Mouse (Mus musculus): ENCODE results near the gene Ssna1. TPM values are rescaled to one million over a fixed set of nuclear protein-coding genes. Genes with fewer than 3 reads are reported as not detected.

The Ssna1 gene
- polyA plus RNA-seq (2012; fragmentation: generic; extraction: Trizol), result 100 to 1,000 TPM; 140 to 186 TPM

DNA sequence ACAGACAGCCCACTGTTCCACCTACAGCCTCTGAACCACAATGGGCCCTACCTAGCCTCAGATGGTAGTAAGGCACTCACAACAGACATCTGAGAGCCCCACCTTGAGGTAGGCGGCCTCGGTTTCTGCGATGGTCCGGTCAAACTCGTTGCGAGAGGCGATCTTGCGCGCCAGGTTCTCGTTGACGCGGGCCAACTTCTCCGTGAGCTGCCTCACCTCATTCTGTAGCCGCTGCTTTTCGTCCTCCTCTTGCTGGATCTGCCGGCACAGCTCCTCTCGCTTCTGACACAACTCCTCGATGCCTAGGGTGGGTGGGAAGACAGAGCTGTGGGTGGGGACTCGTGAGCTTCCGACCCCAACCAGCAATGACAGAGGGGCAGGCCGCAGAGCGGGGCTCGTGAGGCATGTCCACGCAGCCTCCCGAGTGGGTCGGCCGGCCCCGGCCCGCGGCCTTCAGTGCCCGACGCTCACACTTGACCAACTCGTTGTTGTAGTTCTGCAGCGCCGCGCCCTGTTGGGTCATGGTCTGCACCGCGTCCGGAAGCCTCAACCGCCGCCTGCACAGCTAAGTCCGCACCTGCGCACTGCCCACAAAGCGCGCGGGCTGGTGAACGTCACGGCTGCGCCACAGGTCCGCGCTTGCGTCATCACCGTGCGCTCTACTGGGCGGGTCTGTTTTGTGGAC, at the start of gene Ssna1, which contains the start of gene Anapc2:
Ssna1 (minus strand) TSS at position 612 of the 685 bp plus-strand sequence.
Anapc2 (plus strand) TSS at position 652 of the 685 bp plus-strand sequence.

DNA sequence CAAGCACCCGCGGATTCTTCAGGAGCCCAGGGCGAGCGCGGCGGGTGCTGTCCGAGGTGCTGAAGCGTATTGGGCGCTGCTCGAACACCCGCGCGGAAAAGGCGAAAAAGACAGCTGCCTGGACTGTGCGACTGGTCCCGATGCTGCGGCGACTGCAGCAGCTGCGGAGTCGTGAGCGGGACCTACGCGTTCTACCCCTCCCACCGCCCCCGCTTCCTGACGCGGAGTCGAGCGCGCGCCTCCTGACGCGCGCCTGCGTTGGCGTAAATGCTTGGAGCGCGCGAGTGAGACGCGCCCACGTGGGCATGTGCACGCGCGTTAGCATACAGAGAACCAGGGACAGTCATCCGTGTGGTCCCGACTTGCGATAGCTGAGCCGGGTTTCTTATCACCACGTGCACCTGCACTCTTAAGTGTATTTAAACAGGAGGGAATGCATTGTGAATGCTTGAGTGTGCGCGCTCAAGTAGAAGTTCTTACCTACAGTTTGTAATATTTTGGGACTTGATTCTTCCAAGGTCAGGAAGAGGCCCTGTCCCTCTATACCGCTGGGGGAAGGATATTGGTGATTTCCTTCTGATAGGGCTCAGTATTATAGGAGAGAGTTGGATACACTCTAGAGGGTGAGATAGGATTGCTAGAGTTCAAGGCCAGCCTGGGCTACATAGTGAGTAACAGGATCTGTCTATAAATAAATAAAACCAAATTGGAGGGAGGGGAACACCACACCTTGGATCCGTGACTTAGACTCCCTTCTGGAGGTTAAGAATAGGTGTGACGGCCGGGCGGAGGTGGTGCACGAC, 46.9 kb upstream of the Ssna1 start, which contains the start of gene Grin1:
Grin1 (minus strand) TSS at position 217 of the 803 bp plus-strand sequence.

DNA sequence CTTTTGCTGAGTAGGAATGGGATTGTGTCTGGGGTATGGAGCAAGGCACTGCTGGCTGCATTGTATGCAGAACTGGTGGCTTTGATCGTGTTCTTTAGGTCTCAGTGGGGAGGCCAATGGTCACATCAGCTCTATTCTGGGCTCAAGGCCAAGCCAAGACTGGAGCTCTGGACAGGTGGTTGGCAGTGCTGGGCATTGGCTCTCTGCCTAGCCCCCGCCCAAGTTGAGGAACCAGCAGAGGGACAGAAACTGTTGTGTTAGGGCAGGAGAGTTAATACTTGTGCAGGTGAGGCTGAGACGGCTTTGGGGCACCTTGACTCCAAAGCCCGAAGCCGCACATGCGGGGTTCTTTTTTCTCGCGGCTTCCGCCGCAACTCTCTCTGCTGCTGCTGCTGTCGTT, 17.4 kb upstream of the Ssna1 start, which contains the start of gene Lrrc26:
Lrrc26 (plus strand) TSS at position 265 of the 400 bp plus-strand sequence.

DNA sequence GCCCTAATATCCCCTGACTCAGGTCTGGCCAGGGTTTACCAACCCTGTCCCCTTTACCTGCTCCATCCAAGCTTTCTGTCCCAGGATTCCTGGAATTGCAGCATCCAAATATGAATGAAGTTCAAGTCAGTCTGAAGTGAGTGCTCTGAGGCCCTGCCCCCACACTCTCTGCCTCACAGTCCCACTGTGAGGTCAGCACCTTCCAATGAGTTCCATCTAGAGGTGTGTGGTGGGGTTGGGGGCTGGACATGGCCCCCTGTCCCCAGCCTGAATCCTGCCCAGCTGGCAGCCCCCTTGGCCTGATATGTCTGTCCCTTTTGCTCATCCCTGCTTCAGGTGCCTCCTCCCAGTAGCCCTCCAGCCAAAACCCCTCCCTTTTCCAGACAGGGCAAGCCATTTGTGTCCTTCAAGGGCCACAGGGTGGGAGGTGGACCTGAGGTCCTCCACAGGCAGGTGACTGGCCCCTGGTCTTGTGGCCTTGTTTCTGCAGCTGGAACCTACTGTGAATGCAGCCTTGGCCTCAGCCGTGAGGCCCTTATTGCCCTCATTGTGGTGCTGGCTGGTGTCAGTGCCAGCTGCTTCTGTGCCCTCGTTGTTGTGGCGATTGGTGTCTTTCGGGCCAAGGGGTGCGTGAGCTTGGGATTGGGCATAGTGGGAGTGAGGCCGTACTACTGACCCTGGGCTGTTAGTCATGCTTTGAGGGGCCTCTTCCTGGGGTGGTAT, 15.8 kb upstream of the Ssna1 start, which contains the start of gene Tmem210:
Tmem210 (plus strand) TSS at position 219 of the 723 bp plus-strand sequence.

DNA sequence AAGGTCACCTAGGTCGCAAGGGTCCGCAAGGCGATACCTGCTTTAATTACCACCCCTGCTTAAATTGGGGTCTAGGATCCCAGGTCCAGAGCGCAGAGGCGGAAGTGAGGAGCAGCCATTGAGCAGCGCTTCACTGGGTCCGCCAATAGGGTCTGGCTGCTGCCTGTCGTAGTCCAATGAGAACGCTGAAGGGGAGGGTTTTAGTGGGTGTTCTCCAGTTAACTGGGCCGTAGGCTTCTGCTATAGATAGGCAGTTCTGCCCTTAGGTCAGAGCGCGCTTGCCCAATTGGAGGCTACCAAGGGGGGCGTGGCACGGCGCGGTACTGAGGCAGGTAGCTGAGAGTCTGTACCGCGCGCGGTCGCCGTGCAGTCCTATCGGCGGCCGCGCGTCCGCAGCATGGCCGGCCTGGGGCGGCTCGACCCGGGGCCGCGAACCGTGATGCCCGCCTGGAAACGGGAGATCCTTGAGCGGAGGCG, 9.9 kb downstream of the Ssna1 start, which contains the start of gene Tprn:
Tprn (plus strand) TSS at position 328 of the 477 bp plus-strand sequence.

DNA sequence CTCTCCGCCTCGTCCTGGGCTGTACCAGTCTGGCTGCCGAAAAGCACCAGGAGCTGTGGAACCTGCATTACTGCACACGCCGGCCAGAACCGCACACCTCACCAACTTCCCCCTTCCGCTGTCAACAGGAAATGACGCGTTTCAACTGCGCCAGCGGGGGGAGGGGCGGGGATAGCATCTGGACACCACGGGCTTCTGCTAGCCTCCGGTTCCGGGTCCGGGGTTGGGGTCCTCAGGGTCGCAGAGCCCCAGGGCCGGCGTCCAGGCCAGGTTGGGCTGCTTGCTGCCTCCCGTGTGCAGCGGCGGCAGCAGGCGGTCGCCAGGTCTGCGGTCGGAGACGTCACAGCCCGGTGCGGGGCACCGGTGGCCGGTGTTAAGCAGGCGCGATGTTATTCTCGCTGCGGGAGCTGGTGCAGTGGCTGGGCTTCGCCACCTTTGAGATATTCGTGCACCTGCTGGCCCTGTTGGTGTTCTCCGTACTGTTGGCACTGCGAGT, 16.9 kb downstream of the Ssna1 start, which contains the start of gene Tmem203:
Tmem203 (plus strand) TSS at position 156 of the 496 bp plus-strand sequence.

DNA sequence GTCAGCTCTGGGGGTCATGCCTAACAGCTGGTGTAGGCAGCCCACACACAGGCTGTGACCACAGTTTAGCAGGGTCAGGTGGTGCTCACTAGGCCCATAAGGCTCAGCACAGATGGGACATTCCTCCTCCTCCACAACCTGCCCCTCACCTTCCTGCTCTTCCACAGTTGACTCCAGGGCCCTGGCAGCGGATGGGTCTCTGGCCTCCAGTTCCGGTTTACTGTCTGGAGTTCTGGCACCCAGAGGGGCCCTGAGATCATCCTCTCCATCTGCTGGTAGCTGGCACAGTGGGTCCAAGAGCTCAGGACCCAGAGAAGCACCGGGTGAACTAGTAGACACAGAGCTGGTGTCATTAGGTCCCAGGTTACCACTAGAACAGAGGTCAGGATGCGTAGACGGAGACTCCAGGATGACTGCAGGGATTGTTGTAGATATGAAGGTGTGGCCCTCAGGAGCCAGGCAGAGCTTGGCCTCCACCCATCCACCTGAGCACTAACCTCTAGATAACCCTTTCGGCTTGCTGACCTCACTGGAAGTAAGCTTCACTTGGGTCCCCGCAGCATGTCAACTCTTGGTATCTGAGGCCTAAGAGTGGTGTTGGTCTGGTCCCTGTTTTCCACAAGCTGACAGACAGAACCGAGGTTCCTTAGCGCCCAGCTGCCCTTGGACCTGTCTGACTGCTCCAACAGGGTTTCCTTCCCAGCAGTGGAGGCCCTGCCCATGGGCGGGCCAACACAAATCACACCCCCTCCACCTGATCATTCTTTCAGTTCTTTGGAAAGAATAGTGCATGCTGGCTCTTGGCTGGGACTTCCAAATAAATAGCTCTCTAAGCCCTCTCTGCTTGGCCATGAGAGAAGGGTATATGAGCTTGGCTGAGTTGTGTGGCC, 25.8 kb downstream of the Ssna1 start, which contains the start of gene AL732309.1:
AL732309.1 (minus strand) TSS at position 681 of the 890 bp plus-strand sequence.

DNA sequence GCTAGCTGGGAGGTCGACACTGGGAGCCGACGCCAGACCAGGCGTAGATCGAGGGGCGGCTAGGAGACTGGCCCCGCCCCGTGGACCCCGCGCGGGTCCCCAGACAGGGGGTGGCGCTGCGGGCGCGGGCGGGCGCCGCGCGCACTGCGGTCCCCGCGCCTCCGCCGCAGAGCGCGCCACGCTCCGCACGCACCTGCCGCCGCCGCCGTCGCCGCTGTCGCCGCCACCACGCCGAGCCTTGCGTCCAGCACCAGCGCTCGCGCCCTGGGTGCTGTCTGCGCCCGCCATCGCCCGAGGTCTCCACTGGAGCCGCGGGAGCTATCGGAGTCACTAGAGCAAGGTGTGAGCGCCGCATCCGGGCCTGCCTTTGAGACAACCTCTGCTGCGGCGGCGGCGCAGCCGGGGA, 30.1 kb downstream of the Ssna1 start, which contains the start of the genes Rnf208 and Cysrt1:
Rnf208 (plus strand) TSS at position 155 of the 406 bp plus-strand sequence.
Cysrt1 (minus strand) TSS at position 352 of the 406 bp plus-strand sequence.

DNA sequence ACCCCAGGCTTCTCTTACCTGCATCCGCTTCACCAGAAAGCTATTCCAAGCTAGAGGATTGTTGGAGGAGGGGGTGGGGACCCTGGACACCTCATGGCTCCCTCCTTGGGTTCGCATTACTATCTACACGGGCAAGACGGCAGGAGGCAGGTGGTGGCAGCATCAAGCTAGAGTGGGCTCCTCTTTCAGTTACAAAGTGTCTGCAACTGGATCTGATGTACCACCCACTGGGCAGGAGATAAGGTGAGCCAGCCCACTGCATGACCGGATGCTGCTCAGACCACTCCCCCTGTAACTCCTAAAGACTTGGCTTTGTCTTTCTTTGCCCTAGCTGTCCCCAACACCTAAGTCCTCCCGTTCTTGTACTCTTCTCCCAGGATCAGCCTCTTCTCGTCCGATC, 35.6 kb downstream of the Ssna1 start, which contains the start of gene Rnf224:
Rnf224 (minus strand) TSS at position 174 of the 400 bp plus-strand sequence.

DNA sequence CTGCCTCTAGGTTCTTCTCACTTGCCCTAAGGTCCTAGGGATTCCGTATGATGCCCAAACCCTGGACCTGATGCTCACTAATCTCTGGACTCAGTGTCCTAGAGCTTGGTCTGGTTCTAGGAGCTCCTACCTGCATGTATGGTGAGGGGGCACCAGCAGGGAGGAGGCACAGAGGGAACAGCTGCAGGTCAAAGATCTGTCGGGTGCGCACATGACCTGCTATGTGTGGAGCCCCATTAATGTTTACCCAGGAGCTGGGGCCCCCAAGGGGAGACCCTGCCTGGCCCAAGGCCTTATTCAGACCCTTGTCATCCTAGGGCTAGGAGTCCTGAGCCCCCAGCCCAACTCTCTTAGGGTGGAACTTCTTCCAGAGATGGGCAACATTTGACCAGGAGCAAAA, 38.2 kb downstream of the Ssna1 start, which contains the start of gene Slc34a3:
Slc34a3 (minus strand) TSS at position 315 of the 400 bp plus-strand sequence.

DNA sequence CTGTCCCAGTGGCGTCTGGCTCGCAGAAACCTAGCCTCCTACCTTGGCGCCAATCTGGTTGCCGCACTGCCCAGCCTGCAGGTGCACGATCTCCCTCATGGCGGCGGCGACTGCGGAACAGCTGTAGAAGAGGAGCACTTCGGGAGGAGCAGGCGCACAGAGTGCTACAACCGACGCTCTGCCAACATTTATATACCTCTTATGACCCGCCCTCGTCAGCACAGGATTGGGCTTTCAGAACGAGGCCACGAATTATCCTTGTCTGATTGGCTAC, 47.8 kb downstream of the Ssna1 start, which contains the start of gene Tubb4b:
Tubb4b (minus strand) TSS at position 211 of the 274 bp plus-strand sequence.

Other genes with a start within 250 kb of the Ssna1 start
- 10 to 100 TPM; 36.2 to 56.6 TPM for gene Nsmf, start 218.1 kb downstream of the Ssna1 start, polyA plus RNA-seq (2012; fragmentation: generic; extraction: Trizol)
- not detected for gene Entpd8, start 192.1 kb downstream of the Ssna1 start, polyA plus RNA-seq (2012; fragmentation: generic; extraction: Trizol)
- under 1 TPM in 1 of 2 experiments, not detected in 1; 0.04 TPM for gene Noxa1, start 177.3 kb downstream of the Ssna1 start, polyA plus RNA-seq (2012; fragmentation: generic; extraction: Trizol)
- gene Nrarp, start 91.7 kb downstream of the Ssna1 start, polyA plus RNA-seq (2012; fragmentation: generic; extraction: Trizol), result under 1 TPM; 0.13 to 0.19 TPM
- gene Tor4a, start 75.6 kb downstream of the Ssna1 start, polyA plus RNA-seq (2012; fragmentation: generic; extraction: Trizol), result 10 to 100 TPM in 1 of 2 experiments, 1 to 10 TPM in 1; 9.1 to 26.9 TPM
- 10 to 100 TPM; 29.0 to 67.4 TPM for gene Nelfb, start 60.9 kb downstream of the Ssna1 start, polyA plus RNA-seq (2012; fragmentation: generic; extraction: Trizol)
- gene Stpg3, start 57.8 kb downstream of the Ssna1 start, polyA plus RNA-seq (2012; fragmentation: generic; extraction: Trizol), result under 1 TPM in 1 of 2 experiments, not detected in 1; 0.02 TPM
- 1 to 10 TPM in 1 of 2 experiments, not detected in 1; 1.6 TPM for gene Fam166a, start 53.7 kb downstream of the Ssna1 start, polyA plus RNA-seq (2012; fragmentation: generic; extraction: Trizol)
- 100 to 1,000 TPM; 598 to 649 TPM for gene Tubb4b, start 47.7 kb downstream of the Ssna1 start, polyA plus RNA-seq (2012; fragmentation: generic; extraction: Trizol)
- not detected for gene Slc34a3, start 38.1 kb downstream of the Ssna1 start, polyA plus RNA-seq (2012; fragmentation: generic; extraction: Trizol)
- not detected for gene Rnf224, start 35.7 kb downstream of the Ssna1 start, polyA plus RNA-seq (2012; fragmentation: generic; extraction: Trizol)
- gene Rnf208, start 30.2 kb downstream of the Ssna1 start, polyA plus RNA-seq (2012; fragmentation: generic; extraction: Trizol), result not detected
- gene Cysrt1, start 30.0 kb downstream of the Ssna1 start, polyA plus RNA-seq (2012; fragmentation: generic; extraction: Trizol), result under 1 TPM; 0.08 to 0.35 TPM
- gene AL732309.1, start 25.6 kb downstream of the Ssna1 start, polyA plus RNA-seq (2012; fragmentation: generic; extraction: Trizol), result 1 to 10 TPM; 2.2 to 6.1 TPM
- gene Tmem203, start 17.0 kb downstream of the Ssna1 start, polyA plus RNA-seq (2012; fragmentation: generic; extraction: Trizol), result 10 to 100 TPM; 38.1 to 48.4 TPM
- gene Tprn, start 9.8 kb downstream of the Ssna1 start, polyA plus RNA-seq (2012; fragmentation: generic; extraction: Trizol), result 10 to 100 TPM; 10.9 to 14.3 TPM
- gene Anapc2, start within 50 bp of the Ssna1 start, polyA plus RNA-seq (2012; fragmentation: generic; extraction: Trizol), result 100 to 1,000 TPM in 1 of 2 experiments, 10 to 100 TPM in 1; 98.4 to 128 TPM
- gene Tmem210, start 15.7 kb upstream of the Ssna1 start, polyA plus RNA-seq (2012; fragmentation: generic; extraction: Trizol), result not detected
- not detected for gene Lrrc26, start 17.5 kb upstream of the Ssna1 start, polyA plus RNA-seq (2012; fragmentation: generic; extraction: Trizol)
- under 1 TPM; under 0.01 to 0.06 TPM for gene Grin1, start 46.7 kb upstream of the Ssna1 start, polyA plus RNA-seq (2012; fragmentation: generic; extraction: Trizol)
- gene Man1b1, start 59.9 kb upstream of the Ssna1 start, polyA plus RNA-seq (2012; fragmentation: generic; extraction: Trizol), result 10 to 100 TPM; 16.1 to 49.7 TPM
- 10 to 100 TPM; 31.1 to 38.1 TPM for gene Dpp7, start 83.9 kb upstream of the Ssna1 start, polyA plus RNA-seq (2012; fragmentation: generic; extraction: Trizol)
- gene Uap1l1, start 93.2 kb upstream of the Ssna1 start, polyA plus RNA-seq (2012; fragmentation: generic; extraction: Trizol), result 100 to 1,000 TPM; 149 to 433 TPM
- gene Sapcd2, start 99.9 kb upstream of the Ssna1 start, polyA plus RNA-seq (2012; fragmentation: generic; extraction: Trizol), result 10 to 100 TPM; 18.0 to 25.7 TPM
- under 1 TPM in 1 of 2 experiments, not detected in 1; 0.12 TPM for gene Entpd2, start 123.4 kb upstream of the Ssna1 start, polyA plus RNA-seq (2012; fragmentation: generic; extraction: Trizol)
- gene Npdc1, start 126.9 kb upstream of the Ssna1 start, polyA plus RNA-seq (2012; fragmentation: generic; extraction: Trizol), result 100 to 1,000 TPM; 183 to 212 TPM
- under 1 TPM; 0.13 to 0.42 TPM for gene Fut7, start 150.8 kb upstream of the Ssna1 start, polyA plus RNA-seq (2012; fragmentation: generic; extraction: Trizol)
- gene Abca2, start 156.3 kb upstream of the Ssna1 start, polyA plus RNA-seq (2012; fragmentation: generic; extraction: Trizol), result 10 to 100 TPM in 1 of 2 experiments, 1 to 10 TPM in 1; 4.8 to 13.4 TPM
- gene Clic3, start 184.4 kb upstream of the Ssna1 start, polyA plus RNA-seq (2012; fragmentation: generic; extraction: Trizol), result under 1 TPM; 0.15 to 0.94 TPM
- gene Paxx, start 188.7 kb upstream of the Ssna1 start, polyA plus RNA-seq (2012; fragmentation: generic; extraction: Trizol), result 10 to 100 TPM; 25.6 to 61.9 TPM
- gene Ptgds, start 197.6 kb upstream of the Ssna1 start, polyA plus RNA-seq (2012; fragmentation: generic; extraction: Trizol), result under 1 TPM; 0.07 to 0.30 TPM
- gene Lcn12, start 221.5 kb upstream of the Ssna1 start, polyA plus RNA-seq (2012; fragmentation: generic; extraction: Trizol), result not detected
- 10 to 100 TPM; 24.9 to 52.5 TPM for gene Fbxw5, start 228.3 kb upstream of the Ssna1 start, polyA plus RNA-seq (2012; fragmentation: generic; extraction: Trizol)
- 1 to 10 TPM in 1 of 2 experiments, under 1 TPM in 1; 0.85 to 9.2 TPM for gene C8g, start 229.3 kb upstream of the Ssna1 start, polyA plus RNA-seq (2012; fragmentation: generic; extraction: Trizol)

All from C3H10T1/2 (cell line).